Mouse (Mus musculus) CH12.LX (cell line): ENCODE results near the gene Syt3. TPM values are rescaled to one million over a fixed set of nuclear protein-coding genes. Genes with fewer than 3 reads are reported as not detected.
A peak's percentile ranks its signal among the peaks of the same experiment; 100 is the strongest.

Experiments
- DNase-seq: peaks from one replicate; pipeline ENCODE4 v3.0.0-alpha.2; 2013; ENCODE audit errors: extremely low read depth
- H3K27ac ChIP-seq: 2 replicates; pipeline ENCODE4 v1.5.1; 2012; ENCODE audit warnings: low read depth, mild to moderate bottlenecking, control low read depth, moderate library complexity; ENCODE audit not compliant: insufficient read depth
- H3K27me3 ChIP-seq: replicated peaks from 2 replicates; pipeline ENCODE3; 2012; ENCODE audit warnings: inconsistent platforms
- H3K36me3 ChIP-seq, 2 experiments: replicated peaks in 1 of 2; 2 replicates each; pipeline versions ENCODE3 to v1.6.1; 2012; ENCODE audit warnings: inconsistent platforms in 1 of 2, low read length in 1 of 2, mild to moderate bottlenecking in 1 of 2, mixed read lengths in 1 of 2, moderate library complexity in 1 of 2; ENCODE audit not compliant: control insufficient read depth in 1 of 2, insufficient read depth in 1 of 2
- H3K4me1 ChIP-seq, 2 experiments: 2 replicates each; pipeline ENCODE4 v1.6.1; 2012; ENCODE audit warnings: inconsistent platforms in 1 of 2, moderate library complexity in 1 of 2; ENCODE audit not compliant: insufficient read depth in 2 of 2, control insufficient read depth in 1 of 2
- H3K4me2 ChIP-seq: 2 replicates; pipeline ENCODE4 v1.6.1; 2012; ENCODE audit warnings: low read depth, mild to moderate bottlenecking, control low read depth; ENCODE audit not compliant: poor library complexity, insufficient read depth, severe bottlenecking
- H3K4me3 ChIP-seq, 3 experiments: fragments of 150-350 bp in 1 of 3; sonication (generic) in 1 of 3; replicated peaks in 1 of 3; 2 replicates each; pipeline versions ENCODE3 to v1.5.1; 2011 to 2012; ENCODE audit warnings: low read depth in 2 of 3, low read length in 2 of 3, mild to moderate bottlenecking in 2 of 3, moderate library complexity in 2 of 3, control low read depth in 1 of 3, improper control_type of control experiment in 1 of 3, inconsistent platforms in 1 of 3, mixed read lengths in 1 of 3; ENCODE audit not compliant: poor library complexity in 1 of 3
- H3K79me2 ChIP-seq: replicated peaks from 2 replicates; pipeline ENCODE4 v1.6.1; 2012; ENCODE audit warnings: mild to moderate bottlenecking, moderate library complexity; ENCODE audit not compliant: control insufficient read depth, poor library complexity, insufficient read depth, severe bottlenecking; ENCODE audit errors: extremely low read depth
- H3K9ac ChIP-seq: 2 replicates; pipeline ENCODE4 v1.6.1; 2012; ENCODE audit warnings: low read depth, mild to moderate bottlenecking, control low read depth, moderate library complexity; ENCODE audit not compliant: insufficient read depth
- H3K9me3 ChIP-seq: replicated peaks from 2 replicates; pipeline ENCODE3; 2012; ENCODE audit warnings: low read length, inconsistent platforms, mixed read lengths
- CTCF ChIP-seq, 2 experiments: IDR thresholded peaks in 1 of 2; conservative IDR thresholded peaks in 1 of 2; 2 replicates each; pipeline ENCODE4 v1.5.1; 2011 to 2012; ENCODE audit warnings: low read depth in 2 of 2, low read length in 2 of 2, improper control_type of control experiment in 1 of 2, inconsistent platforms in 1 of 2, mild to moderate bottlenecking in 1 of 2, moderate library complexity in 1 of 2
- ETS1 ChIP-seq: conservative IDR thresholded peaks from 2 replicates; pipeline ENCODE4 v1.6.1; 2012; ENCODE audit warnings: low read depth, mild to moderate bottlenecking, inconsistent platforms, low read length, improper control_type of control experiment, moderate library complexity
- GABPA ChIP-seq: IDR thresholded peaks from 2 replicates; pipeline ENCODE4 v1.6.1; 2012; ENCODE audit warnings: low read depth, low read length, improper control_type of control experiment, inconsistent platforms; ENCODE audit not compliant: insufficient replicate concordance
- JUN ChIP-seq: IDR thresholded peaks from 2 replicates; pipeline ENCODE4 v1.6.1; 2011; ENCODE audit warnings: low read depth, mild to moderate bottlenecking, low read length, improper control_type of control experiment, moderate library complexity; ENCODE audit not compliant: insufficient read depth
- MAFK ChIP-seq: IDR thresholded peaks from 2 replicates; pipeline ENCODE4 v1.6.1; 2011; ENCODE audit warnings: low read length, improper control_type of control experiment; ENCODE audit not compliant: insufficient replicate concordance
- MAZ ChIP-seq: IDR thresholded peaks from 2 replicates; pipeline ENCODE4 v1.6.1; 2012; ENCODE audit warnings: low read depth, mild to moderate bottlenecking, inconsistent platforms, low read length, improper control_type of control experiment, moderate library complexity
- MYC ChIP-seq: IDR thresholded peaks from 2 replicates; pipeline ENCODE4 v1.6.1; 2011; ENCODE audit warnings: low read depth, mild to moderate bottlenecking, improper control_type of control experiment, low read length
- POLR2A ChIP-seq: IDR thresholded peaks from 2 replicates; pipeline ENCODE4 v1.6.1; 2011; ENCODE audit warnings: low read depth, mild to moderate bottlenecking, improper control_type of control experiment, low read length
- RAD21 ChIP-seq: IDR thresholded peaks from 2 replicates; pipeline ENCODE4 v1.6.1; 2011; ENCODE audit warnings: low read depth, mild to moderate bottlenecking, low read length, improper control_type of control experiment, moderate library complexity
- SMC3 ChIP-seq: IDR thresholded peaks from 2 replicates; pipeline ENCODE4 v1.6.1; 2011; ENCODE audit warnings: low read depth, low read length, improper control_type of control experiment
- TCF12 ChIP-seq: IDR thresholded peaks from 2 replicates; pipeline ENCODE4 v1.6.1; 2014; ENCODE audit warnings: low read depth, mild to moderate bottlenecking, inconsistent platforms, low read length, improper control_type of control experiment
- USF2 ChIP-seq: conservative IDR thresholded peaks from 2 replicates; pipeline ENCODE4 v1.6.1; 2011; ENCODE audit warnings: low read depth, low read length, improper control_type of control experiment
- ZKSCAN1 ChIP-seq: IDR thresholded peaks from 2 replicates; pipeline ENCODE4 v1.6.1; 2012; ENCODE audit warnings: low read depth, inconsistent platforms, low read length, improper control_type of control experiment, borderline replicate concordance
- ZMIZ1 ChIP-seq: IDR thresholded peaks from 2 replicates; pipeline ENCODE4 v1.6.1; 2012; ENCODE audit warnings: low read depth, mild to moderate bottlenecking, inconsistent platforms, low read length, improper control_type of control experiment
- ZNF384 ChIP-seq: IDR thresholded peaks from 2 replicates; pipeline ENCODE4 v1.6.1; 2012; ENCODE audit warnings: low read depth, low read length, improper control_type of control experiment, inconsistent platforms
- dilution Hi-C: fragments of 300-500 bp; cut with MboI; formaldehyde crosslinking; loops from 2 replicates; pipeline ENCODE4 v1.14.3; 2020; ENCODE audit warnings: low sequenced_read_pairs; ENCODE audit not compliant: extremely low pct_unique_long_range_greater_than_20kb, extremely low pct_ligation_motif_present
- in situ Hi-C: fragments of 300-500 bp; cut with MboI; formaldehyde crosslinking; loops from 3 replicates; pipeline ENCODE4 v1.14.3; 2019; ENCODE audit warnings: low sequenced_read_pairs, low pct_ligation_motif_present, low pct_unique_long_range_greater_than_20kb, mixed read lengths
- polyA plus RNA-seq: library from polyadenylated mRNA; unstranded; fragments of >175 nt; gene quantifications from 2 replicates; pipeline ENCODE4 v1.2.1, GENCODE M21; 2012; ENCODE audit warnings: low read depth; ENCODE audit not compliant: insufficient read length
- total RNA-seq, 2 experiments: library from RNA; depleted of rRNA; stranded (reverse); fragments of 300-350 nt in 1 of 2; fragments of >200 nt in 1 of 2; gene quantifications; 2 replicates each; pipeline ENCODE4 v1.2.3; 2012 to 2014

Gene Syt3
- total and polyA plus RNA-seq, 3 experiments: 0.08 to 0.30 (median 0.11) TPM

GRCm38 (mm10) chr7:44435796-44436195 lies 51.9 kb downstream of the Syt3 start:
- Histone ChIP-seq H3K4me1 (peaks cover 4 to 27% of the 10 kb centered on the region in 2 experiments), H3K4me3 (no peak overlapping the region), H3K9me3 (no peaks in the 10 kb centered on the region), H3K36me3 (no peaks in the 10 kb centered on the region), H3K4me2 (no peak overlapping the region), H3K79me2 (no peaks in the 10 kb centered on the region), H3K27ac (no peak overlapping the region), H3K9ac (no peak overlapping the region), H3K27me3 (peaks cover 72% of the 10 kb centered on the region)
- no peak for TF ChIP-seq RAD21
- no peak for TF ChIP-seq ZKSCAN1
- no peak for TF ChIP-seq GABPA
- no peak for TF ChIP-seq USF2
- no peak for TF ChIP-seq ETS1
- no peak for TF ChIP-seq MAZ
- no peak for TF ChIP-seq ZMIZ1
- TF ChIP-seq MYC: no peak
- TF ChIP-seq ZNF384: no peak
- no peak for TF ChIP-seq JUN
- no peak for TF ChIP-seq CTCF (conservative IDR thresholded peaks at IDR 0.05 in 1 of 2, IDR thresholded peaks at IDR 0.05 in 1 of 2; ENCODE audit: low read depth in 2 of 2, low read length in 2 of 2)
- TF ChIP-seq TCF12: no peak
- no peak for TF ChIP-seq MAFK
- TF ChIP-seq SMC3: no peak
- in situ Hi-C loops: no loop called here
- dilution Hi-C loops: no loop called here
- DNase-seq: no peak

- Histone ChIP-seq H3K9me3 (no peaks in the 10 kb centered on the region), H3K27me3 (peaks cover 72% of the 10 kb centered on the region), H3K4me2 (no peak overlapping the region), H3K27ac (no peak overlapping the region), H3K4me3 (no peak overlapping the region), H3K9ac (no peak overlapping the region), H3K36me3 (no peaks in the 10 kb centered on the region), H3K4me1 (peaks cover 4 to 27% of the 10 kb centered on the region in 2 experiments), H3K79me2 (no peaks in the 10 kb centered on the region)
- in situ Hi-C loops: no loop called here
- dilution Hi-C loops: no loop called here
- DNase-seq: peak; percentile 13
- TF ChIP-seq ETS1: no peak
- peak; percentile 64 for TF ChIP-seq SMC3
- TF ChIP-seq POLR2A: no peak
- TF ChIP-seq CTCF (conservative IDR thresholded peaks at IDR 0.05 in 1 of 2, IDR thresholded peaks at IDR 0.05 in 1 of 2; ENCODE audit: low read depth in 2 of 2, low read length in 2 of 2): peak in 1 of 2 experiments; percentile 61; a peak in 2 of 4 replicates
- TF ChIP-seq RAD21: peak; percentile 28
- TF ChIP-seq, all 38 proteins: peak for 3
These were observed 52.4 kb downstream of the Syt3 start for GRCm38 (mm10) chr7:44436267-44436666.
